Mouse (Mus musculus) stomach, embryonic 14.5 days (tissue): ENCODE data around the gene Ascl2. TPM values are rescaled to one million over a fixed set of nuclear protein-coding genes. Genes with fewer than 3 reads are reported as not detected.

Source experiments
- polyA plus RNA-seq: library from polyadenylated mRNA; unstranded; fragments of >200 nt; fragmentation: Nextera tagmentation; extraction: Ambion mirVana; gene quantifications from 2 replicates; pipeline ENCODE4 v1.2.1, GENCODE M21; 2014

Ascl2 gene
- polyA plus RNA-seq, 1 experiment from 2014 or later = 3.9 TPM

Other genes starting within 250 kb of the Ascl2 start
- gene Ins2, start 225.9 kb downstream of the Ascl2 start, polyA plus RNA-seq = 10.7 TPM in 1 of 2 replicates, not detected in the other
- 3.2 and 3.7 TPM in 2 replicates for gene Th, start 38.1 kb downstream of the Ascl2 start, polyA plus RNA-seq
- gene Tspan32, start 35.8 kb upstream of the Ascl2 start, polyA plus RNA-seq = 1.3 and 1.6 TPM in 2 replicates
- gene Cd81, start 83.5 kb upstream of the Ascl2 start, polyA plus RNA-seq = 705 and 725 TPM in 2 replicates
- gene Tssc4, start 100.0 kb upstream of the Ascl2 start, polyA plus RNA-seq = 61.3 and 66.6 TPM in 2 replicates
- gene Trpm5, start 125.4 kb upstream of the Ascl2 start, polyA plus RNA-seq = 22.5 and 27.0 TPM in 2 replicates
- 4.2 and 6.0 TPM in 2 replicates for gene Kcnq1, start 137.1 kb upstream of the Ascl2 start, polyA plus RNA-seq